Comparison of ENCODE assay signal across 8 mouse cellular contexts in the genomic region with DNA sequence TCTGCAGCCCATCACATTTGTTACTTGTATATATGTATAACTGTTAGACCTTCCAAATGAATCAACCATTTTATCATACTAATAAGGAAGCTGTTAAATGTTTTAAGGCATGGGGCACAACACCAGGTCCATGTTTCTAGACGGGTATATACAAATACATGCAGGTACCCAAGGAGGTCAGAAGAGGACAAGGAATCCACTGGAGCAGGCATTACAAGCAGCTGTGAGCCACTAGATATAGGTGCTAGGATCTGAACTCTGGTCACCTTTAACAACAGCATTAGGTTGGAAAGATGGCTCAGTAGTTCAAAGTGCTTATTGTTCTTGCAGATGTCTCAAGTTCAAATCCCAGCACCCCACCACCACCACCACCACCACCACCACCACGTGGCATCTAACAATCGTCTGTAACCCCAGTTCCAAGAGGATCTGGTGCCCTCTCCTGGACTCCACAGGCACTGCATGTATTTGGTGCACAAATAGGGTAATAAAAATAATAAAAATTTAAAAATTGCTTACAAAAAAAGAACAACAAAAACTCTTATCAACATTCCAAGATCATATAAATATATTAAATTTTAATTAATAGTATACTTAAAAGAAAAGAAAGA. TPM values are rescaled to one million over a fixed set of nuclear protein-coding genes. Genes with fewer than 3 reads are reported as not detected.
DNase-seq lines count a peak whose midpoint lies in the region; ATAC-seq and TF ChIP-seq lines count a peak whose summit lies in the region.

No protein-coding gene starts in this region.

- TF ChIP-seq POLR2A in MEL (IDR thresholded peaks at IDR 0.05; ENCODE audit: control insufficient read depth in 1 of 2, insufficient read depth in 1 of 2, low read depth in 1 of 2, low read length in 2 of 2, poor library complexity in 1 of 2) (no peak), myocyte (IDR thresholded peaks at IDR 0.05; ENCODE audit: insufficient read length, low read depth) (no peak)
- no peak for TF ChIP-seq POLR2A in cerebellum, adult 2 months (IDR thresholded peaks at IDR 0.05; ENCODE audit: borderline replicate concordance, insufficient read depth, low read length)
- TF ChIP-seq POLR2A in thymus, adult 2 months (IDR thresholded peaks at IDR 0.05; ENCODE audit: control insufficient read depth, extremely low read depth, insufficient read depth, low read length, poor library complexity): no peak

- no peak for TF ChIP-seq EP300 in MEL (IDR thresholded peaks at IDR 0.05; ENCODE audit: low read depth in 1 of 2, low read length in 2 of 2)

- no peak overlapping the region for H3ac ChIP-seq in myocyte (ENCODE audit: control insufficient read depth, insufficient read length)

- no peak overlapping the region for H3K27ac ChIP-seq in kidney, embryonic 16.5 days (ENCODE audit: low read length)
- H3K27ac ChIP-seq in MEL (ENCODE audit: control insufficient read depth, low read depth, low read length): no peak overlapping the region
- no peak overlapping the region for H3K27ac ChIP-seq in cerebellum, adult 2 months (ENCODE audit: insufficient read depth, low read length)
- H3K27ac ChIP-seq in thymus, adult 2 months (ENCODE audit: control insufficient read depth, insufficient read depth, low read length): no peak overlapping the region

- TF ChIP-seq RAD21 in MEL (IDR thresholded peaks at IDR 0.05; ENCODE audit: low read depth, low read length): peak; percentile 90

- no peaks in the 10 kb centered on the region for H3K27me3 ChIP-seq in kidney, embryonic 16.5 days (ENCODE audit: insufficient read depth, low read length)
- H3K27me3 ChIP-seq in MEL (ENCODE audit: control insufficient read depth in 1 of 2, insufficient read depth in 2 of 2, low read length in 2 of 2): no peaks in the 10 kb centered on the region
- H3K27me3 ChIP-seq in cerebellum, adult 2 months (ENCODE audit: control insufficient read depth, insufficient read depth, low read length): no peaks in the 10 kb centered on the region
- no peaks in the 10 kb centered on the region for H3K27me3 ChIP-seq in myocyte (ENCODE audit: control insufficient read depth, insufficient read depth, insufficient read length)
- H3K27me3 ChIP-seq in thymus, adult 2 months (ENCODE audit: control insufficient read depth, insufficient read depth, low read length): no peaks in the 10 kb centered on the region

- WGBS in kidney, embryonic 16.5 days: 21% methylated on average over 3 of the region's 3 CpGs
- whole genome bisulfite sequencing in cerebellum, adult 2 months: 25% methylated on average over 3 of the region's 3 CpGs
- WGBS in thymus, adult 2 months: 23% methylated on average over 3 of the region's 3 CpGs

- H3K79me2 ChIP-seq in MEL (ENCODE audit: control insufficient read depth, insufficient read depth, low read length, poor library complexity) (no peaks in the 10 kb centered on the region), myocyte (ENCODE audit: control insufficient read depth, insufficient read depth) (no peaks in the 10 kb centered on the region)

- H3K36me3 ChIP-seq in kidney, embryonic 16.5 days (ENCODE audit: insufficient read depth, low read length): no peaks in the 10 kb centered on the region
- peaks cover 0 to 7% of the 10 kb centered on the region in 2 experiments; a peak in 2 of 4 replicates for H3K36me3 ChIP-seq in MEL (ENCODE audit: control insufficient read depth in 1 of 2, insufficient read depth in 2 of 2, low read length in 2 of 2)
- no peaks in the 10 kb centered on the region for H3K36me3 ChIP-seq in myocyte (ENCODE audit: control insufficient read depth, insufficient read depth)
- H3K36me3 ChIP-seq in thymus, adult 2 months (ENCODE audit: control insufficient read depth, insufficient read depth, low read length): no peaks in the 10 kb centered on the region

- no peak for ATAC-seq in kidney, embryonic 16.5 days (ENCODE audit: low FRiP score, low TSS enrichment)
- ATAC-seq in granulocyte monocyte progenitor cell, adult 5-6 weeks (replicated peaks; ENCODE audit: poor library complexity, severe bottlenecking): peak; percentile 86

- 0 out of 2 replicates have a peak, but pooled peaks cover 2% of the 10 kb centered on the region for H3K9me3 ChIP-seq in kidney, embryonic 16.5 days (ENCODE audit: low read length)
- no peaks in the 10 kb centered on the region for H3K9me3 ChIP-seq in MEL (replicated peaks; ENCODE audit: insufficient read depth, low read length)

- no peak overlapping the region for H3K9ac ChIP-seq in kidney, embryonic 16.5 days (replicated peaks; ENCODE audit: low read length)
- H3K9ac ChIP-seq in MEL (ENCODE audit: control insufficient read depth, low read depth, low read length, poor library complexity, severe bottlenecking): no peak overlapping the region

- no peak overlapping the region for H3K4me2 ChIP-seq in kidney, embryonic 16.5 days (replicated peaks; ENCODE audit: low read depth, low read length)
- H3K4me2 ChIP-seq in myocyte (ENCODE audit: low read depth): no peak overlapping the region

- H3K4me3 ChIP-seq in kidney, embryonic 16.5 days (ENCODE audit: low read length): no peak overlapping the region
- H3K4me3 ChIP-seq in MEL (ENCODE audit: control insufficient read depth in 1 of 2, insufficient read depth in 1 of 2, low read depth in 2 of 2, low read length in 2 of 2) (no peak overlapping the region), myocyte (no peak overlapping the region)
- H3K4me3 ChIP-seq in cerebellum, adult 2 months (replicated peaks; ENCODE audit: insufficient read depth, low read depth, low read length): no peak overlapping the region
- H3K4me3 ChIP-seq in thymus, adult 2 months (ENCODE audit: control insufficient read depth, insufficient read depth, low read length): no peak overlapping the region

- peak; percentile 42 for DNase-seq in kidney, adult 11 months
- peak; percentile 78 for DNase-seq in MEL (ENCODE audit: low read depth, low spot score)
- DNase-seq in cerebellum, adult 2 months: peak; percentile 15 to 29
- DNase-seq in layer of hippocampus, postnatal 10 days (ENCODE audit: low spot score in 2 of 2): peak; percentile 49 to 51
- peak; percentile 77 for DNase-seq in thymus, adult 2 months

- TF ChIP-seq CTCF in MEL (IDR thresholded peaks at IDR 0.05 in 2 of 3, conservative IDR thresholded peaks at IDR 0.05 in 1 of 3; ENCODE audit: control insufficient read depth in 1 of 3, insufficient read depth in 1 of 3, low read depth in 2 of 3, low read length in 3 of 3, poor library complexity in 1 of 3, severe bottlenecking in 1 of 3): peak in 2 of 3 experiments; percentile 80 to 85; a peak in 5 of 6 replicates
- peak; percentile 67; the same call in 1 of the 2 replicates for TF ChIP-seq CTCF in cerebellum, adult 2 months (IDR thresholded peaks at IDR 0.05; ENCODE audit: borderline replicate concordance, insufficient read depth, low read depth, low read length)
- no peak for TF ChIP-seq CTCF in thymus, adult 2 months (IDR thresholded peaks at IDR 0.05; ENCODE audit: borderline replicate concordance, control insufficient read depth, extremely low read depth, insufficient read depth, low read length, poor library complexity)

- no peaks in the 10 kb centered on the region for H3K4me1 ChIP-seq in kidney, embryonic 16.5 days (ENCODE audit: insufficient read depth, low read length)
- no peaks in the 10 kb centered on the region for H3K4me1 ChIP-seq in MEL (ENCODE audit: control insufficient read depth in 1 of 2, insufficient read depth in 2 of 2, low read length in 2 of 2)
- no peaks in the 10 kb centered on the region for H3K4me1 ChIP-seq in cerebellum, adult 2 months (ENCODE audit: control insufficient read depth, insufficient read depth, low read length)
- peaks cover 4% of the 10 kb centered on the region for H3K4me1 ChIP-seq in thymus, adult 2 months (replicated peaks; ENCODE audit: control insufficient read depth, insufficient read depth, low read length)

TF ChIP-seq in MEL, 35 proteins besides CTCF, POLR2A, EP300 and RAD21 (continues in another document):
- TF ChIP-seq MYC (IDR thresholded peaks at IDR 0.05; ENCODE audit: low read depth, low read length) (peak; percentile 97), GATA1 (IDR thresholded peaks at IDR 0.05; ENCODE audit: low read depth, low read length) (no peak), MXI1 (IDR thresholded peaks at IDR 0.05; ENCODE audit: low read depth, low read length) (peak; percentile 70), TBP (IDR thresholded peaks at IDR 0.05; ENCODE audit: low read depth, low read length) (no peak), SMC3 (IDR thresholded peaks at IDR 0.05; ENCODE audit: low read depth, low read length) (peak; percentile 87)

TF ChIP-seq in myocyte, 11 proteins besides CTCF, POLR2A, EP300 and RAD21:
- no peak for TF ChIP-seq POLR2AphosphoS2 (IDR thresholded peaks at IDR 0.05; ENCODE audit: insufficient read length, low read depth)
- TF ChIP-seq USF1 (IDR thresholded peaks at IDR 0.05; ENCODE audit: low read depth): peak; percentile 37

RNA-seq across cellular contexts. Expression of a gene that starts 37.0 kb away (rescaled TPM):
- 14.5 and 15.9 TPM in 2 replicates for polyA plus RNA-seq in kidney, embryonic 16.5 days (2015; fragmentation: Nextera tagmentation; extraction: Ambion mirVana)
- total RNA-seq in MEL (2012; rRNA removed): 22.7 and 25.7 TPM in 2 replicates
- polyA plus RNA-seq in MEL (2012; ENCODE audit: insufficient read depth in 1 of 2, insufficient read length in 2 of 2, low read depth in 1 of 2, low replicate concordance in 2 of 2, missing spikeins in 1 of 2) (10 to 100 TPM in 1 of 2 experiments, not detected in 1; 28.8 TPM), myocyte (2012; fragmentation: generic; extraction: Trizol) (4.9 TPM)
- 39.9 and 40.6 TPM in 2 replicates for polyA plus RNA-seq in cerebellum, adult 2 months (2012; rRNA removed)
- total RNA-seq in granulocyte monocyte progenitor cell, adult 5-6 weeks (2014; fragmentation: Nextera tagmentation): 43.6 and 52.2 TPM in 2 replicates
- total RNA-seq in granulocyte monocyte progenitor cell, adult 5-6 weeks (2017): 67.0 and 77.4 TPM in 2 replicates
- 10 to 100 TPM; 28.5 to 29.6 TPM for total RNA-seq in layer of hippocampus, postnatal 10 days (2021)
- 64.9 and 71.0 TPM in 2 replicates for polyA plus RNA-seq in thymus, adult 2 months (2012; rRNA removed)

RNA-seq across cellular contexts. Expression of a gene that starts 45.4 kb away (rescaled TPM):
- 58.7 and 61.9 TPM in 2 replicates for polyA plus RNA-seq in kidney, embryonic 16.5 days (2015; fragmentation: Nextera tagmentation; extraction: Ambion mirVana)
- total RNA-seq in MEL (2012; rRNA removed): 0.10 and 0.15 TPM in 2 replicates
- under 1 TPM in 1 of 2 experiments, not detected in 1; 0.06 TPM for polyA plus RNA-seq in MEL (2012; ENCODE audit: insufficient read depth in 1 of 2, insufficient read length in 2 of 2, low read depth in 1 of 2, low replicate concordance in 2 of 2, missing spikeins in 1 of 2)
- polyA plus RNA-seq in cerebellum, adult 2 months (2012; rRNA removed): 39.3 and 45.0 TPM in 2 replicates
- 6.4 and 7.2 TPM in 2 replicates for total RNA-seq in granulocyte monocyte progenitor cell, adult 5-6 weeks (2014; fragmentation: Nextera tagmentation)
- 6.1 and 9.7 TPM in 2 replicates for total RNA-seq in granulocyte monocyte progenitor cell, adult 5-6 weeks (2017)
- total RNA-seq in layer of hippocampus, postnatal 10 days (2021): 10 to 100 TPM; 29.2 to 29.4 TPM
- polyA plus RNA-seq in myocyte (2012; fragmentation: generic; extraction: Trizol): 3.7 TPM
- 14.4 and 15.5 TPM in 2 replicates for polyA plus RNA-seq in thymus, adult 2 months (2012; rRNA removed)

Comparison
In these comparisons a context has a peak if more than half of its experiments do, and no peak if none do; other contexts are left out.
1. DNase-seq: peak in every context shown above with its lines; median percentile 78 in MEL; 77 in thymus, adult 2 months; 50 in layer of hippocampus, postnatal 10 days; 42 in kidney, adult 11 months; 22 in cerebellum, adult 2 months.